Mouse (Mus musculus): Measurements from ENCODE around the gene Lhfpl3. TPM values are rescaled to one million over a fixed set of nuclear protein-coding genes. Genes with fewer than 3 reads are reported as not detected.
"Not testable (repeated sequence)": the region's sequence is repeated elsewhere in the genome, so short reads cannot be mapped to it uniquely, and the experiment has no call there.

Gene Lhfpl3
- not detected in 2 replicates for total RNA-seq (2017)

- peak; percentile 25; the same call in 1 of the 2 replicates for ATAC-seq (replicated peaks; ENCODE audit: low read depth, poor library complexity, severe bottlenecking)
Measured at GRCm38 (mm10) chr5:22745885-22746532, at the start of gene Lhfpl3. TSS of gene Lhfpl3 (plus strand) at chr5:22746059.

- ATAC-seq (replicated peaks; ENCODE audit: low read depth, poor library complexity, severe bottlenecking), result not testable (repeated sequence)
Measured at GRCm38 (mm10) chr5:22706271-22706670, 39.6 kb upstream of the Lhfpl3 start.

GRCm38 (mm10) chr5:22745529-22745884 lies 352 bp upstream of the Lhfpl3 start:
- ATAC-seq (replicated peaks; ENCODE audit: low read depth, poor library complexity, severe bottlenecking), result no peak

- no peak for ATAC-seq (replicated peaks; ENCODE audit: low read depth, poor library complexity, severe bottlenecking)
Measured at GRCm38 (mm10) chr5:22746533-22747021, 718 bp downstream of the Lhfpl3 start.

DNA sequence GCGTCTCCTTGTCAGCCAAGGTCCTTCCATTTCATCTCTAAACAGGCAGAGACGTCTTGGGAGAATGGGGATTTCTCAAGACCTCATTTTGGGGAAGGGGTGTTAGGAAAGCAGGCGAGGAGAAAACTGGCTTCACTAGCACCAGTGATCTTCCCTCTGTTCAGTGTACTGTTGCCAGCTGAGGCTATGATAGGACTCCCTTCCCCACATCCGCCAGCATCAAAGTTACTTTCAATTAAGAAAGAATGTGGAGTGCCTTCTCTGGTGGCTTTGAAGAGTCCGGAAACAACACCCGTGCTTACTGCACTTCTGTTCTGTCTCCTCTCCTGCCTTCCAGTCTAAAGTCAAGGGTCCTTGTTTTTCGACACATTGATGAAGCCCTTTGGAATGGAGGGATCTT lies 1.4 kb downstream of the Lhfpl3 start:
- ATAC-seq (replicated peaks; ENCODE audit: low read depth, poor library complexity, severe bottlenecking), result no peak

DNA sequence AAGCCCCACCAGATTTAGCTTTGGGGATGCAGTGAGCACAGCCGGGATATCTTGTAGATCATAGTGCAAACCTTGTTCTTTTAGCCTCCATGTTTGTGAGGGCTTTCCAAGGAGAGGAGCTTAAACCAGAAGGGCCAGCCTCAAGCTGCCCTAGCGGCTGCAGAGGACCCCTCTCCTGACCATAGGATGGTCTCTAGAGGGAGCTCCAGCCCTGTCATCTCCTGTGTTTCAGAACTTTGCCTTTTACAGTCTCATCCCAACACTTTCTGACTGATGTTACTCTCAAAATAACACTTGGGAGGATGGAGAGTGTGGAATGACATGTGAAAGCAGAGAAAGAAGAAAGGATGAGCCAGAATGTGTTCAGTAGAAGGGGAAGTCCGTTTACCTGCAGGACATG lies 11.4 kb downstream of the Lhfpl3 start:
- ATAC-seq (replicated peaks; ENCODE audit: low read depth, poor library complexity, severe bottlenecking), result no peak

GRCm38 (mm10) chr5:22770726-22771125 lies 24.9 kb downstream of the Lhfpl3 start:
- ATAC-seq (replicated peaks; ENCODE audit: low read depth, poor library complexity, severe bottlenecking), result no peak

DNA sequence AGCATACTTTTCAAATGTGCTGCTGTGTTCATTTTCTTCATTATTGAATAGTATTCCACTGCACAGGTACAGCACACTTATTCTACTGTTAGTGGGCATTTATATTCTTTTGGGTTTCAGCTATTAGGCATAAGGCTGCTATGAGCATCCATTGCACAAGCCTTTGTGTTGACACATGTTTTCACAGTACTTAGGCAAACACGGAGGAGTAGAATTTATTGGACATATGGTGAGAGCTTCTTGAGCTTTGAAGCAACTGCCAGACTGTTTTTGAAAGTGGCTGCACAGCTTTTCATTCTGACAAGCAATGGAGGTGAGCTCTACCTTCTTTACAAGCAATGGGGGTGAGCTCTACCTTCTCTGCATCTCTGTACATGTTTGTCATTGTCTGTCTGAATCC lies 49.5 kb downstream of the Lhfpl3 start:
- ATAC-seq (replicated peaks; ENCODE audit: low read depth, poor library complexity, severe bottlenecking), result no peak

- no peak for ATAC-seq (replicated peaks; ENCODE audit: low read depth, poor library complexity, severe bottlenecking)
Measured at GRCm38 (mm10) chr5:22813426-22813825, 67.6 kb downstream of the Lhfpl3 start.

DNA sequence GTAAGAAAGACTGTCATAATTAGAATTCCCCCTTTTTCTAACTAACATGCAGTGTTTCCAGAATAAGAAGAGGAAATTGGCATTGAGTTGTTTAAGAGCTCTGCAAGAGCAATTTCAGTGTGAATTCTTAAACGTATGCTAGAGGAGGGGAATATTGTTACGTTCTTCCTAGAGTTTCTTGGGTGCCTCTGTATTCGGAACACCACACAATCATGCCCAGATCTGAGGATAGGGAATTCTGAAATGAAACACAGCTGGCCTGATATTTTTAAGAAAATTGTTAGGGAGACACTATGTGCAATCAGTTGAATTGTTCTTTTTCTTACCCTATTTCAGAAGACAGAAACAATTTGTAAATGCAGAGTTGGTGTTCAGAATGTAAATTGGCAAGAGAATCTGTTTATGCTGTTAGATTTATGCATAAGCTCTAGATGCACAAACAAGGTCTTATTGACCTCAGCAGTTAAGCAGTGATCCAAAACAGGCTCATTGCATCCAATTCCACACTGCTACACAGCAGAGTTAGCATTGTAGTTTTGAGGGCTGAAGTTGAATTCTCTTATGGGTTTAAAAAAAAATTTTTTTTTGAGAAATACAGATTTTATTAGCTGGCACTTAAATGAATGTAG lies 84.1 kb downstream of the Lhfpl3 start:
- no peak for ATAC-seq (replicated peaks; ENCODE audit: low read depth, poor library complexity, severe bottlenecking)

DNA sequence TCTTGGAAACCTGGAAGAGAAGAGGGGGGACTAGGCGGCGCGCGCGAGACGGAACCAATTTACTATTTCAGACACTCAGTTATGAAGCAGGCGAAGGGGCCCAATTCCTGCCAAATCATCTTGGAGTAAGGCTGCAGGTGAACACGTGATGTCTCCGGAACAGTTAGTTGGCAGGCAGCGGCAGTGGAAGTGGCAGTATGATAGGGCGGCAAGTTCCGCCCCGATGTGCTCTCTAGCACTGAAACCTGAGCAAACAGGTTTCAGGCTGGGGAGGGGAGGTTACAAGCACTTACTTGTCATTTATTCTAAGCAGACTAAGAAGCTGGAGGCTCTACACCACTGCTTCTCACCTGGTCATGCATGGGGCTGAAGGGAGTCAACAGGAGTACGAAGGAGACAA lies 105.7 kb downstream of the Lhfpl3 start:
- no peak for ATAC-seq (replicated peaks; ENCODE audit: low read depth, poor library complexity, severe bottlenecking)

DNA sequence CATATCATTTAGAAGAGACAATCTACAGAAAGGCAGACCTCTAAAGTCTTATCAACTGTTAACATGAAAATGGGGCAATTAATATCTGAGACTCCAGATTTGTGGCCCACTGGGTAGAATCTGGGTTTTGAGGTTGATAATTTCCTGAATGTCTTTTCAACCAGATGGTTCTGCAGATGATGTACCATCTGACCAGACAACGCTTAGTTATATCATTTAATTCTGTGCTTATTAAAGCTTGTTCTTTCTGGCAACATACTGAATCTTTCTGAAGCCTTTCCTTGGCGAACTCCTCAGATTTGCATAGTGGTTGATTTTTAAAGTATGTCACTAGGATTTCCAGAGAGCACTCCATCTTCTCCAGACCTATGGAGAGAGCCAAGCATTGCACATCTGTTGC lies 107.6 kb downstream of the Lhfpl3 start:
- no peak for ATAC-seq (replicated peaks; ENCODE audit: low read depth, poor library complexity, severe bottlenecking)

GRCm38 (mm10) chr5:22856480-22856879 lies 110.6 kb downstream of the Lhfpl3 start:
- 0 out of 2 replicates have a peak, but pooled peaks have one; percentile 29 for ATAC-seq (replicated peaks; ENCODE audit: low read depth, poor library complexity, severe bottlenecking)

GRCm38 (mm10) chr5:22861399-22861798 lies 115.5 kb downstream of the Lhfpl3 start:
- ATAC-seq (replicated peaks; ENCODE audit: low read depth, poor library complexity, severe bottlenecking), result no peak

DNA sequence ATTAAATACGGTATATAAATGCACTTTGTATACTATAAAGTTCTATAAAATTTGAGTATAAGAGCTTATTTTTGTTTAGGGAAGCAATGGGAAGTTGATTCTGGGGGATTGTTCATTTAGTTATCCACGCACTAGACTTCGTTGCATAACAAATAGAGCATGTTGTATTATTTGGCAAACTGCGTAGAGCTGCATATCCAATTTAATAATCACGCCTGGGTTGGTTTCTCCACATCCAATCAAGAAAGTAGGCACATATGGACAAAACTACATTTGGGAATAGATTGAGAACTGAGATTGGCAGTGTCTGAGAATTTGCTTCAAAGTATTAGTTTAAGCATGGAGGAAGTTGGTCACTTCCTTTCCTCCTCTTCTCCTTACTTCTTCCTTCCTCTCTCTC lies 123.2 kb downstream of the Lhfpl3 start:
- no peak for ATAC-seq (replicated peaks; ENCODE audit: low read depth, poor library complexity, severe bottlenecking)

DNA sequence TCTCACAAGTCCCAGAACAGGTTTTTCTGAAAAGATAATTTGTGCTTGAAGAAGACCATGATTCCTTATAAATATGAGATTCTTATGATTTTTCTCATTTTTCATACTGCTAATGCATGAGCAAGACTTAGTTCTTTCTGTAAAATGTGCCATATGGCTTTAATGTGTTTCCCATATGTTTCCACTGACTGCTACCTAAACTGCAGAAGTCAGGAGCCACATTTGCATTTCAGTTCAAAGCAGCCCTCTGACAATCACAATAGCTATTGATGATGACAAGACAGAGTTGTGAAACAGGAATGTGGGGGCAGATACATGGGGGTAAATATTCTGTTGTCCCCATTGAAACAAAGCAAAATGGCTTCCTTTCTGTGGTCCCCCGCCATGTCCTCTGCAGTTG lies 126.6 kb downstream of the Lhfpl3 start:
- no peak for ATAC-seq (replicated peaks; ENCODE audit: low read depth, poor library complexity, severe bottlenecking)

- ATAC-seq (replicated peaks; ENCODE audit: low read depth, poor library complexity, severe bottlenecking), result no peak
Measured at GRCm38 (mm10) chr5:22888345-22888744, 142.5 kb downstream of the Lhfpl3 start.

GRCm38 (mm10) chr5:22889481-22889880 lies 143.6 kb downstream of the Lhfpl3 start:
- no peak for ATAC-seq (replicated peaks; ENCODE audit: low read depth, poor library complexity, severe bottlenecking)

DNA sequence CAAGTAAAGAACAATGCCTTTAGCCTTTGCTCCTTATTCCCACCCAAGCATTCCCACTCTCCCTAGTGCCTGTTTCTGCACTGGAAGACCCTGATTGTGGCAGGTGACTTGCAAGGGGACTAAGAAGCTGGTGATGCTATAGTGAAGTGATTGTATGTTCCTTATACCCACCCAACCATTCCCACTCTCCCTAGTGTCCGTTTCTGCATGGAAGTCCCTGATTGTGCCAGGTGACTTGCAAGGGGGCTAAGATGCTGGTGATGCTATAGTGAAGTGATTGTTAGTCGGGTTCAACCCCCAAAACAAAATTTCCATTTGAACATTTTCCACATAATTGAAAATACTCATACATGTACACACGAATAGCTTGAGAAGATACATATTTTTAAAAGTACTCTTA lies 151.4 kb downstream of the Lhfpl3 start:
- no peak for ATAC-seq (replicated peaks; ENCODE audit: low read depth, poor library complexity, severe bottlenecking)

DNA sequence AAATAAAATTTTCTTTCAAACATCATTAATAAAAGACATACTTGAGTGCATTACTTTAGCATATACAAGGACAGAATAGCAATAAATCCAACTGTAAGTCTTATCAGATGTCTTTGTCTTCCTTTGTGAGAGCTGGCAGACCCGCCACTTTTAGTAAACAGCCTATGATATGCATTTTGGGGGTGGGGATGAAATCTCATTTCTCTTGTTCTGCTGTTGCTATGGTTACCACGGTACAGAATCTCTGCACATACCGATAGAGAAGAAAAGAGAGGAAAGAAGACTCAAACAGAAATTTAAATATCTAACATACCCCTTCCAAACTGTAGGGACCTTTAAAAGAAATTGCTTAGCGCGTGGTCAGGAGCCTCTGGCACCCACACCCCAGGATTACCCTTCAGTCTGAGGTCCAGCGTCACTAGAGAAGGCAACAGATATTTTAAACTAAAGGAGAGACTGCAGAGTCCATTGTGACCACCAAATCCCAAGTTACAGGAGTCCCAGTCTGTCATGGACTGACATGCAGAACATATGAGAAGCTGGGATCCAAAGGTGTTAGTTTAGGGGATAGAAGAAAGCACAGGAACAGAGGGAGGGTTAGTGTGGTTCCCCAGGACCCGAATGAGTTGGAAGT lies 151.9 kb downstream of the Lhfpl3 start:
- ATAC-seq (replicated peaks; ENCODE audit: low read depth, poor library complexity, severe bottlenecking), result no peak

DNA sequence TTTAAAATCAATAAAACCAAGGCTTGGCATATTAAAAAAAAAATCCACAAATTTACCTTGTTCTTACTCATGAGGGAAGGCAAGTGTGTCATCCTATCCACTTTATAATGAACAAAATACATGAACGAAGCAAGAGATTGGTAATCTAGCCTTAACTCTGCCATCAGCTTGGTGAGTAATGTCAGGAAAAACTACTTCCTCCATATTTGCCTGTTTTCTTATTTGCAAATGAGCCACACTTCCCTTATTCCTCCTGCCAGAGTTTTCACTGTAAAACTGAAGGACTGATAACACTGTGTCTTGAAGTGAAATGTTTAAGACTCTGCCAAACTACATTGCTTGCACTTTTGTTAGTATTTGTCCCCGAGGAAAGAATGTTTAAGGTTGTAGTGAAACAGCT lies 152.7 kb downstream of the Lhfpl3 start:
- no peak for ATAC-seq (replicated peaks; ENCODE audit: low read depth, poor library complexity, severe bottlenecking)

Measured in common myeloid progenitor, adult 5-6 weeks (primary cell).